Mouse (Mus musculus) frontal cortex, postnatal 36 days (tissue): ENCODE measurements around the gene Plxnc1.

Source experiments
- DNase-seq, 2 experiments: peaks; one replicate each; pipeline ENCODE4 v3.0.0; 2022; ENCODE audit warnings: low spot score in 2 of 2

The Plxnc1 gene

DNA sequence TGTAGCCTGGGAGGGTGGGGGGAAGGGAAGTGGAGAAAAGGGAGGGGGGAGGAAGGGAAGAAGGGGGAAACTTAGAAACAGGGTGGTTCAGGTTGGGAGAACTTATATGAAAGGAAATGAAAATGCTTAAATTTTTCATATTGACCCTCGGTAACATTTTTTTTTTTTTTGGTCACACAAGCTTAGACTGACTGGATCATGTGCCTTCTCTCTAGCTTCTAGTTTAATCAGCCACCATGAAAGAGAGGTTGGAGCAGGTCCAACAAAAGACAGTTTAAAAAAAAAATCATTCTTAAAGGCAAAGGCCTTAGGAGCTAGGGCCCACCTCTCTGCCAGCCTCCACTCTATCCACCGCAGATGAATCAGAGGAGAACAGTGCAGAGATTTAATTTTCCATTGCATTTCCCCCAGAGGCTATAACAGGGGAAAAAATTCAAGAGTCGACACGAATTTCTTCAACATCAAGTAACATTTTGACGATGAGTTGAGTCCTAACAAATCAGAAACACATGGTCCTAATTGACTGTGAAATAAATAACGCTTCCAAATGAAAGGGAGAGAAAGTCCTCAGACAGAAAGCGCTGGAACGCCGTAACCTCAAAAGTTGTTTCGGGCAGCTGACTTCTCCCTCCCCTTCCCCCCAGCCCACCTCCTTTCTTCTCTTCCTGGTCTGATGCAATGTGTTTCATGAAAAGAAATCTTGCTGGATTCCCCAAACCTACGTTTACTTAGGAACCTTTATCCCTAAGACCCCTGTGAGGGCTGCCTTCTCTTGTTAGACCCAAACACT lies 120.5 kb downstream of the Plxnc1 start:
- DNase-seq: no peak

DNA sequence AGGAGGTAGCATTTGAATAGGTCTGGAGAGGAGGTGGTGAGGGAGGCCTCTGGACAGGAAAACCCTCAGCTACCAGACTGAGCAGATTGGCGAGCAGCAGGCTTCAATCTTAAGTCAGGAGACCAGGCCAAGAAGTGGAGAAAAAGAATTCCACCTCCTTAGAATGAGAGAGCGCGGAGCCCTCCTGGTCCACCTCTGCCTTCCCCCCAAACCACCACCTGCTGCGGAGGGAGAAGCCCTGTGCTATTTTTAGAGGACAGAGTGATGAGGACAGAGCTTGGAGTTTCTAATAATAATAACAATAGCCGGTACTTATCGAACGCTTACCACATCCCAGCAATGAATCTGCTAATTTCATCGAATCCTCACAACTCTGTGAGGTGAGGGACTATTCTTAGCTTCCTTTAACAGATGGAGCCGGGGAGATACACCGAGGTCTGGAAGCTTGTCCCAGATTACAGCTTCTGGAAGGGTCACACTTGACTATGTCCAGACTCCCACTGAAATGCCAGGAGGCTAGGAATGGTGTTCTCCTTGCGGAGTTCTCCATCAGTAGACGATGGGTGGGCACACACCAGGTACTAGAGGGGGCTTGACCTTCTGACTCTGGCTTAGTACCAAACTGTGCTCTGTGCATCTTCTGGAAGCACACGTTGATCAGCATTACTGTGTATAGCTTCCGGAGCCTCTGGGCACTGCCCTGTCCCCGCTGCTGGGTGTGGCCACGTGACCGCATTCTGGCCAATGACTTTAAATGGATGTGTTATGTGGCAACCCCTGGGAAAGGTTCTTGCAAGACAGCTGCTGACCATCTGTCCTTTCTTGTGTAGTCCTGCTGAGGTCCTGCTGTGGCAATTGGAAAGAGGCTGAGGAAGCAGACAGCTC lies 125.6 kb downstream of the Plxnc1 start:
- DNase-seq: peak in 1 of 2 experiments; percentile 45

DNA sequence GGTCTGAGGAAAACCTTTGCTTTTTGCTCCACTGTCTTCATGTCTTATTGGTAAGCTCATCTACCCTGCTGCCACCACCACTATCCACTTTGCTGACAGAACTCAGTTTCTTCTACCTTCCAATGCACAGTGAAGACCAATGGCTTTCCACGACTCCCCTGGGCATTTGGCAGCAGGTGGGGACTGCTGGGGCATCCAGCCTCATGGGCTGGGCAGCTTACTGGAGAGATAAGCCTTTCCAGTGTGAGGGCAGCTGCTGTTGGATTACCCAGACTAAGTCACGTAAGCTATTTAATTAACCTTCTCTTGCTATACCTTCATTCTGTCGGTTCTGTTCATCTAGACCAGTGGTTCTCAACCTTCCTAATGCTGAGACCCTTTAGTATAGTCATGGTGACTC lies 126.5 kb downstream of the Plxnc1 start:
- DNase-seq: no peak

DNA sequence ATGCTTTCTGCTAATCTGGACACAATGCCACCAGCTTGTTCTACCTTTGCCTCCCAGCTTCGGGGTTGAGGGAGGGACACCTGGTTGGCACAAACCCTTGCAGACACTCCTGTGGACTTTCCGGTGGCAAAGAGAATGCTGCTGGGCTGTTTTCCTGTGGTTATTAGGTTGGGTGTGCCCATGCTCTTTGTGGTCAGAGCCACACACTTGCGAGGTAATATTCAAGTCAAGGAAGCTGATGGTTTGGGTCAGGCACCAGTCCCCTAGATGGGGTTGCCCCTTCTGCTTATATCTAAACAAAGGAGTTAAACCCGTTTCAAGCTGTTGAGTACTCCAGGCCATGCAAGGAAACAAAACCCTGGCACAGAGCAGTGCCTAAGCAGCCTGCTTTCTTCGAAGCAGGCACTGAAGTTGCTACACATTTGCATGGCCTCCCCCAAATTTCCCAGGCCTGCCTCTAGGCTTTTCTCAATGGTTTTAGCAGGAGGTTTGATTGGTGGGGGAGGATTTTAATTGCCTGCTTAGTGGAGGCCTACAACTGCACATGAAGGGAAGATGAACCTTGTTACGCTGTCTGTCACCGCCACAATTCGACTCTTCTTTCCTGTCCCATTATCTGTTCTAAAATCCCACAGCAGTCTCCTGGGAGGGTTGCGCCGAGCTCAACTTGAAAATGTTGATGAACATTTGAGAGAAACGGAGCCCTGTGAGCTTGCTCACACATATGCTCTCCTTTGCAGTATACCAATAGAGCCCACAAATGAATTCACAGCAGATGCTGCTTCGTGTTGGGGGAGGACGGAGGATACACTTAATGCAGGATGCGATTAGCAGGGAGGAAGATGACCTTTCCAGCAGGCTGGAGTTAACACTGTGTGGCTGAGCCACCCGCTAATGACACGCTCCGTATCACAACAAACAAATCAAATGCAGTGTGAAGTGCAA lies 132.5 kb downstream of the Plxnc1 start:
- no peak for DNase-seq

DNA sequence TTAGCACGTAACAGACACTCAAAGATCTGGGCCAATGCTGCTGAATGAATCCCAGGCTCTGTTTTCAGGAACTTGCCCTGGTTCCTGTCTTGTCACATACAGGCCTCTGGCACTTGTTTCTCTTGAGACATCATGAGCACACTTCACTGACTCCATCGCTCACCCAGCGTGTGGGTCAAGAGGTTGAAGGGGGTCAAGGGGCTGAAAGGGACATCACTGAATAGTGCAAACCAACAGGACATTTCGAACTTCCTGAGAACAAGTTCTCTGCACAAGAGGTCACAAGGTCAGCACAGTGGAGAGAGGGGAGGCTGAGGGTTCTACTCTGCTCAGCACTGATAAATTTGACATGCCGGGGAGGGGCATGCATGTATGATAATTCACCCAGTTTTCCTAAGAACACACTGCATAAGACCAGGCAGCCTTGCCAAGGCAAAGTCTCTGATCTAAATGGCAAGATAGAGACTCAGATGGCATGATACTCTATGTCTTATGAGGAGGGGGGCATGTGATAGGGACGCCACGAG lies 134.6 kb downstream of the Plxnc1 start:
- no peak for DNase-seq

DNA sequence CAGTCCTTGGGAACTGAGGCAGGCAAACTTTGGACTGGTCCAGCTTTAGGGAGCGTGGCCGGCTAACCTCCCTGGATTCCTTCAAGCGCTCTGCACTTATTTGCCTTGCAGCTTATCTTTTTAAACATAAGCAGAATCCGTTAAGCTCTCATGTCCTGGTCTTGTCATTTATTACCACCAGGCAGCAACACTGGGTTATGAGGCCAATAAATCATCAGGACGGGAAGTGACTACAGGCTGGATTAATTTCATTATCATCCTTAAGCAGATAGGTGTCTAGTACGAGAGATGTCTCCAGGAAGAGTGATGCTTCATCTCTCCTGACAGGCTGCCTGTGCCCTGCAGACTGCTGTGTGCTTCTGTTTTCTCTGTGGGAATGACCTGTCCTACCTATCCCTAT lies 136.4 kb downstream of the Plxnc1 start:
- no peak for DNase-seq

DNA sequence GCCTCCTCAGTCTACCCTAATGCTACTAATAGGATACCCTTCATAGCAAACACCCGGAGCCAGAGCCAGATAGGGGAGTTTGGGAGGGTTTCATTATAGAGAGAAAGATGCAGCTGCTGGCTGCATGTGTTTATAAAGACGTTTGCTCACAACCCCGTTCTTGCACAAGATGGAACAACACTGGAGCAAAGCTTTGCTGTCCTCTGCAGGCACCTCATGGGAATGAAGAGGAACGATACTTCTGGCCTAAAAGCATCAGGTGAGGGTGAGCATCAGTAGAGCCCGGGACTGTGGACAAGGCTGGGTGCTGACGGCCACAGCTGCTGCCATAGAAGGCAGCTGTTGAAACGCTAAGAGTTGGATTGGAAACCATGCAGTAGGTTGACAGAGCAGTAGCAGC lies 137.3 kb downstream of the Plxnc1 start:
- DNase-seq: no peak

DNA sequence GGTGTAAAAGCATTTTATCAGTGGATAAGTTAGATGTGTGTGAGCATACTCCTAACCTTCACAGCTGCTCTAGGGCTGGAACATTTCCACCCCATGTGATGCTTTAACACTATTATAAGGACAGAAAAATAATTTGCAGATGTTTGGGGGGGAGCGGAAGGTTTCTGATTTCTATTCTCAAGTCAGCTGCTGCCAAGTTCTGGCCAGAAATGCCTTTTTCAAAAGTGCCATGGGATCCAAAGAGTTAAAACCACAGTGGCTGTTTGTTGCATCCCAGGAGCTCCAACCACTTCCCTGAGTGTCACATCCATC lies 139.8 kb downstream of the Plxnc1 start:
- DNase-seq: no peak

DNA sequence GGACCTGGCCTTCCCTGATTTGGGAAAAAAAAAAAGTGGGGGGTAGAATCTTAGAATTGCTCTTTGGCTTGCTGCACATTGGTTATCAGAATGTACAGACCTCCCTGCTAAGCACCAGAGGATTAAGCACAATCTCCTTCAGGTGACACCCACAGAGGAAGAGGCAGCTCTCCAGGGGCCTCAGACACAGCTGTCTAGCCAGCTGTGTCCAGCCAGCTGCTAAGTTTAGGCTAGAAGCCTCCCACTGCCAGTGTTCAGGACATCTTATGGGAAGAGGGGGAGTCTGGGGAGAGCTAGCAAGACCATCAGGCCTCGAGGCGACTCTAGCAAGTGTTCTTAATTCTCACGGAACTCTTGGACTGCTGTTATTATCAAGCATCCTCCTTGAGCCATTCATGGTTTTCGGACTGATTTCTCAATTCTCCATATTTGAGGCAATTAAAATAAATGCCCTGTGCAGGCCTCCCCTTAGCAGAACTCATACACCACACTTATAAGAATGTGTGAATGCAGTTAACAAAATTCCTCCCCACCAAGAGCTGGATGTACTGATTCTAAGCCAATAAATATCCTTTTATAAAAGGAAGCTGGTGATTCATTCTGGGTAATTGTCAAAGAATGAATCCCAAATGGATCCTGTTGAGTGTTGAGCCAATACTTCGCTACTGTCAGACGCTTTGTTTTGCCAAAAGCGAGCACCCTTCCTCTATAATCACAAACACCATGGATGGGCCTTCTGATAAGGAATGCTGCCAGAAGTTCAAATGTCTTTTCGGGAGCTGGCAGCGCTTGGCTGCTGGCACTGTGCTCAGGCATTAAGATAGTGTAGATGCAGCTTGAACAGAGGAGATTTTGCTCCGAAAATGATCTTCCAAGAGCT lies 140.4 kb downstream of the Plxnc1 start:
- DNase-seq: no peak

DNA sequence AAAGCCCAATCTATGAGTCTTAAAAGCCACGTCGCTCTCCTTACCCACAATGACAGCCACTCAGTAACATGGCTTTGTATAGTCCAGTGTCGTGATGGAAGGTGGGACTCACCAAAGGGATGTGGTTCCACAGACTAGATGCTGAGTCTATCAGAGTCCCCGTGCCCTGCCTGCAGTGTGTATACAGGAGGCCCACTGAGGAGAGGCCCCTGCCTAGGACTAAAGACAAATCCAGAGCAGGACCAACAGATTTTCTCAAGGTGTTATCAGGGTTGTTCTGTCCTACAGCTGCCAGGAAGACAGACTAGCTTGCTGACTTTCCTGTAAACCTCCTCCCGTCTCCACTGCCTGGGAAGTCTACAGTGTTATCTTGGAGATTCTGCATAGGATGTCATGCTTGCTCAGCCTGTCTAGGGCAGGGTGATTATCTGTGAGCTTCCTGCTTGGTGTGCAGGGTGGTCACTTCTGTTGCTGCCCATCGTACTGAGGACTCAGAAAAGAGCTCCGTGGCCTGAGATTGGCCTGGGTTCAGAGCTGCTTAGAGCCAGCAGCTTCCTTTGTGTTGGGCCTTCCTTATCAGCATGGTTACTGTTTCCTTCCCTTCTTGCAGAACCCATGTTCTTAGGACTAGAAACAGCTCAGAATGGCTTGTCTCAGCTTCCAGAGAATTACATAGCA lies 143.8 kb downstream of the Plxnc1 start:
- no peak for DNase-seq

DNA sequence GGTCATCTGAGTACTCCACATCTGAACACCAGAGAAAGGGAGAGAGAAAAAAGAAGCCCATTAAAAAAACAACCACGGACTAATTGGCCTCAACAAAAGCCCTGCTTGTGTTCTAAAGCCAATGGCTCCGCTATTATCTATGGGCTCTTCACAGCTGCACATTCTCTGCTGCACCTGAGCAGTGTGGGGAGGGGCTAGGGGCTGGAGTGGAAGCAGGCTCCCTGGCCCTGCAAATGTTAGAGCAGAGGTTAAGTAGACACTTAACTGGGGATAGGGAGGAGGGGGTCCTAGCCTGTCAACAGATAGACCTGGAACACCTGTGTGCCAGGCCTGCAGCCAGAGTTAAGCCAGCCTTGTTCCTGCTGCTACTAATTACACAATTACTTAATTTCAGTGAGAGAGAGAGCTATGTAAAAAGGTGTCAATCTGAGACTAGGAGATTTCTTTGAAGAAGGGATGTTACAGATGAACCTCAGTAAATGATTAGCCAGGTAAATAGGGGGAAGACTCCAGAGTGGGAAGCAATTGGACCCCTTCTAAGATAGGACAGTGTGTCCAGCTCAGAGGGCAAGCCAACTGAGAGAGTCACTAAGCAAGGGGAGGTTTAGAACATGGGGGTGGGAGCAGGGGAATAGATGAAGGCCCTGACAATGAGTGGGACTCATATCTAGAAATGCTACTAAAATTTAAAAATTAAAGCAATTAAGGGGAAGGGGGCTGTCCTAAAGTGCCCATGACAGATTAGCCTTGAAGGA lies 145.0 kb downstream of the Plxnc1 start:
- no peak for DNase-seq

DNA sequence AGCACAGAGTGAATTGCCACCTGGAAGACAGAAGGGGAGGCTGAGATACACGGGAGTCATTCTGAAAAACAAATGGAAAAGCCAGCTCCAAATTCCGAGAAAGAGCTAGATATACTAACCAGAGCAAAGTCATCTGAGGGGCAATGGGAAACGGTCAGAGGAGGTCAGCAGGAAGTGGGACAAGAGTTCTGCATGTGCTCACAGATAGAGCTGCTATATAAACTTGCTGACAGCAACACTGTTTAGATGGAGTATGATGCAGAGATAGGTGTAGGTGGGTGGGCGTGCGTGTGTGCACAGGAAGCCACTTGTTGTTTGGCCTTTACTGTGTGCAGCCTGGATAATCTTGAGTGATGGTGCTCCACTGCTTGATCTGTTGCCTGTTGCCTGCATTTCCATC lies 146.5 kb downstream of the Plxnc1 start:
- DNase-seq: no peak

DNA sequence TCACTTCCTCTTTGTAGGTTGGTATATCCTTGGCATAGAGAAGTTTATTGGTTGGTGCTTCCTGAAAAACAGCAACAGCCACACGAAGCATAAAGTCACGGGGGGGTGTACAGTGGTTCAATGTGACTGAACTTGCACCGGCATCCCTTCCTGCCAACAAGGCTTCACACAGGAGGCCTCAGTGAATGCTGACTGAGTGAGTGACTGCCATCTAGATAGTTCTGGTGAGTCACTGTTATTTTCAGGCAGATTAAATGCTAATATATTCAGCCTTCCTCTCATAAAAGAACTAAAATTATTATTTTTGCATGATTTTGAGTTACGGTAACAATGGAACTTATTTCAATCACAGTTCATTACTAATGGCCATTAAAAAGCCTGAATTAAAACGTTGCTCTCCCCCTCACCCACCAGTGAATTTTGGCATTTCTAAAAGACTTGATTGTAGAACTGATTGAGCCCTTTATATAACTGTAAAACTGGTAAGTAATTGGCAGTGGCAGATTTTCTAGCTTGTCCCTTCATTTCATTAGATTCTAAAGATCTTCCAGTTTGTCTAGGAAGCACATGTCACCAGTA lies 149.9 kb downstream of the Plxnc1 start:
- DNase-seq: no peak

DNA sequence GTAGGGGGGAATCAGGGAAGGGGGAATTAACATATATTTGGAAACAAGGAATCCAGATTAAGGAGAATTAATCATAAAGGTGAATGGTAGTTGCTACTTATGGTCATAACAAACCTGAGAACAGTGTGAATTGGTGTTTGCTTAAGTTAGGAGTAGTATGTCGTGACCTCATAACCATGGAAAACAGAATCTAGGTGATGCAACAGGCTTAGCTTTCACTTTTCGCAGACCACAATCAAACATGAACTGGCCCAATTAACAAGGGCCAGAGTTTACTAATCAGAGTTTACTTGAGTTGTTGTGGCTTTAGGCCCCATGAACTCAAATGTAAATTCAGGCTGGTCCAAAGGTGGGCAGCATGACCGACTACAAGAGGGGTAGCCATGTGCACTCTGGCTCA lies 150.7 kb downstream of the Plxnc1 start:
- no peak for DNase-seq

DNA sequence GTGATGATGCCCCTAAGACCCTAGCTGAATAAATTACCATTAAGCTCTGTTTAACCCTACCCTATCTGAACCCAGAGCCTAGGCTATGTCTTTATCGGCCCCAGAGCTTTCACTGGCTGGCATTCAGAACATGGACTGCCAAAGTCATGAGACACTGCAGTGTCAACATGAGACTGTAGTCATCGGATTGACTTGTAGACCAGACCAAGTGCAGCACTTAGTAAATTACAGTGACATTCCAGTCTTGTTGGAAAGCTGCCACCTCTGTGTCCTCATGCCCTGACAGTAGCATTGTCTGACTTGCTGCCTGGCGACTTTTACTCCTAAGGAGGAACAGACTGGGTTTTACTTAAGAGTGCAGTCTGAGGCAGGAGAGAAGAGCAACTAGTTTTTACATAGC lies 155.4 kb downstream of the Plxnc1 start:
- no peak for DNase-seq

DNA sequence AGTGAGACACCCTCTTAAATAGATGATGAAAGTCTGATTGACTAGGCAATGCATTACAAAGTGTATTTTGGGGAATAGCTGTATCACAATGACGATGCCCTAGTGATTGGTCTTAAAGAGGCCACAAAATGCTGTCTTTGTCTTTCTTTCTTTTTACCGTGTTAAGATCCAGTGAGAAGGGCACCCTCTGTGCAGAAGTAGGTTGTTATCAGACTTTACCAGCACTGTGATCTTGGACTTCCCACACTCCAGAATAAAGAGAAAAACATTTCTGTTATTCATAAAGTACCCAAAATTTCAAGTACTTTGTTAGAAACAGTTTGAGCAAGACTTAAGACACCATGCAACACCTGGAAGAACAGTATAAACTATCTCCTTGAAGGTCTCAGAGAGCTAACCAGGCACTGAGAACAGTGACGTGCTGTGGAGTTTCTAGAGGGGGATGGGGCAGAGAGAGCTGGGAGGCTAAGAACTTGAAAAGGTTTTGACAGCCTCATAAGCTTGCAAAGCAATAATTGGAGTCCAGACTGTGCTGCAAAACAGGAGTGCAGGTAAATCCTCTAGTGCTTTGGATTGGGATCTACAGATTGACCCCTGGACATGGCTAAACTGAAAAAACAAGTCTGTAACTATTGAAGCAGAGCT lies 163.9 kb downstream of the Plxnc1 start:
- DNase-seq: no peak

DNA sequence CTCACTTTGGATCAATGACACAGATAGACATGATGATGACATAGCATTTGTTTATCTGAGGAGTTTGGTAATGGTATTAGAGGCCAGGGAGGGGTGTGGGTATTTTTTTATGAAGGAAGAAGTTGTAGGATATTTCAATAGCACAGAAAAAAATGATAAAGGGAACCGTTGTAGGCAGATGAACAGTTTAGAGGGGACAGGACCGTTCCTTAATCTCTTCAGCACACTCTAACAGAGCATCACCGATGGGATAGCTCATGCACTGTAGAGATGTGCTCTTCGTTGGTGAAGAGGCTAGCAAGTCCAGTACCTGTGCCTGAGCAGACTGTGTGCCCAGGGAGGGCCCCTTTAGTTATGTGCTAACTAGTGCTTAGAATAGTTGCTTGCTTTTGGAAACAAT lies 165.3 kb downstream of the Plxnc1 start:
- DNase-seq: no peak

DNA sequence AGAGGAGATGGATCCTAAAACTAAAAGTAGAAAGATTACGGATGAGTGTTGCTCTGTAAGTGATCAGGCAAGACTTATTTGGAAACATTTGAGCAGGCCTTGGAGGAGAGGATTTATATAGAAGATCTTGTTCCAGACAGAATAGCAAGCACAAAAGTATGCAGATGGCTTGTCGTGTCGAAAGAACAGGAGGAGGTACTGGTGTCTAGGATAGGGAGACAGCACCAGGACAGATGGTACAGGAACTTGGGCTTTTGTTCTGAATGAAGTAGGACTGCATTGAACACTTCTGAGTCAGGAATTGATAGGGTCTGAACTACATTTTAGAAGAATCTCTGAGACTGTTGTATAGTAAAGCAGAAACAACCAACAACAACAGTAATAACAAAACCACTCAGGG lies 167.1 kb downstream of the Plxnc1 start:
- DNase-seq: peak in 1 of 2 experiments; percentile 33

DNA sequence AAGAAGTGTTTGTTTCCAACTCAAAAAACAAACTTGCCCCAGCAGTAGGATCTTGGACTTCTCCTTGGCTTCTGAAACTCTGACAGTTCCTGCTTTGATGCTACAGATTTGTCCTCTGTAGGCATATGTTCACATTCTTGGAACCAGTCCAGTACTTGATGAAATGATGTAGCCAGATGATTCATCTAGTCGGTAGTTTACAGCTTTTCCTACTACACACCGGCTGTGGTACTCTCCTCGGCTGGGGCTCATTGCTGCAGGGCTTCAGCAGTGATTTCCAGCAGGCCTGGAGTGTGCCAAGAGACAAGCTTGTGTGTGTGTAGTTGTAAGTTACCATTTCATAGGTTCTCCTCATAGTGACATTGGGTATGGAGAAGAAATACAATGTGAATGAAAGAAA lies 173.1 kb downstream of the Plxnc1 start:
- DNase-seq: peak; percentile 24 to 43
